Mouse (Mus musculus) limb, embryonic 13.5 days (tissue): ENCODE data around the gene Gm20873. TPM values are rescaled to one million over a fixed set of nuclear protein-coding genes. Genes with fewer than 3 reads are reported as not detected.
"Not testable (repeated sequence)": the region's sequence is repeated elsewhere in the genome, so short reads cannot be mapped to it uniquely, and the experiment has no call there.

Experiments
- ATAC-seq: fragments of 200-750 bp; cut with Nextera tagmentation; 2 replicates; pipeline ENCODE4 v1.8.0; 2017; ENCODE audit warnings: low read depth, moderate number of reproducible peaks, moderate TSS enrichment; ENCODE audit not compliant: low FRiP score
- H3K27ac ChIP-seq: fragments of 300-500 bp; sonication (generic); 2 replicates; pipeline ENCODE4 v1.5.1; 2015; ENCODE audit warnings: inconsistent platforms, mild to moderate bottlenecking, moderate library complexity
- H3K27me3 ChIP-seq: fragments of 300-500 bp; sonication (generic); 2 replicates; pipeline ENCODE4 v1.6.1; 2015; ENCODE audit warnings: mild to moderate bottlenecking, inconsistent platforms
- H3K36me3 ChIP-seq: fragments of 300-500 bp; sonication (generic); 2 replicates; pipeline ENCODE4 v1.6.1; 2015; ENCODE audit warnings: inconsistent platforms, mild to moderate bottlenecking, moderate library complexity
- H3K4me1 ChIP-seq: fragments of 300-500 bp; sonication (generic); 2 replicates; pipeline ENCODE4 v1.6.1; 2015; ENCODE audit warnings: inconsistent platforms
- H3K4me2 ChIP-seq: fragments of 300-500 bp; sonication (generic); replicated peaks from 2 replicates; pipeline ENCODE4 v1.6.1; 2015; ENCODE audit warnings: inconsistent platforms, mild to moderate bottlenecking, moderate library complexity
- H3K4me3 ChIP-seq: fragments of 300-500 bp; sonication (generic); 2 replicates; pipeline ENCODE4 v1.5.1; 2015; ENCODE audit warnings: moderate library complexity, mild to moderate bottlenecking, inconsistent platforms
- H3K9ac ChIP-seq: fragments of 300-500 bp; sonication (generic); 2 replicates; pipeline ENCODE4 v1.6.1; 2015; ENCODE audit warnings: mild to moderate bottlenecking, inconsistent platforms
- H3K9me3 ChIP-seq: fragments of 300-500 bp; sonication (generic); 2 replicates; pipeline ENCODE4 v1.6.1; 2016; ENCODE audit warnings: inconsistent platforms
- WGBS: fragments of 180-500 bp; shearing (Covaris S2); methylation state at CpG from one replicate; pipeline ENCODE4 v1.1.7; 2015; 5-methylcytosine and 5-hydroxymethylcytosine counted together
- polyA plus RNA-seq: library from polyadenylated mRNA; unstranded; fragments of >200 nt; fragmentation: Nextera tagmentation; extraction: Ambion mirVana; gene quantifications from 2 replicates; pipeline ENCODE4 v1.2.1, GENCODE M21; 2015

Gene Gm20873
- polyA plus RNA-seq, result not detected in 2 replicates

GRCm38 (mm10) chrY:6266798-6267197 is at the start of gene Gm20873:
Gene Gm20873 (plus strand): TSS chrY:6267098.
- H3K4me3 ChIP-seq, H3K36me3 ChIP-seq, H3K4me1 ChIP-seq, H3K9me3 ChIP-seq, H3K4me2 ChIP-seq, H3K9ac ChIP-seq, H3K27me3 ChIP-seq, H3K27ac ChIP-seq, ATAC-seq: not testable (repeated sequence)

- H3K4me3 ChIP-seq, H3K36me3 ChIP-seq, ATAC-seq, H3K27ac ChIP-seq, H3K4me2 ChIP-seq, H3K9me3 ChIP-seq, H3K4me1 ChIP-seq, H3K9ac ChIP-seq, H3K27me3 ChIP-seq: not testable (repeated sequence)
- 76% methylated on average over 2 of the region's 3 CpGs for WGBS
These were observed 29.0 kb upstream of the Gm20873 start, which contains the start of gene Gm21746 for GRCm38 (mm10) chrY:6237895-6238294. Gene Gm21746 (minus strand): TSS chrY:6237995.

Other genes with a start within 250 kb of the Gm20873 start
- not detected in 2 replicates for gene Gm21746, start 29.1 kb upstream of the Gm20873 start, polyA plus RNA-seq